Mouse (Mus musculus) forebrain, embryonic 14.5 days (tissue): ENCODE measurements around the gene Defb48. TPM values are rescaled to one million over a fixed set of nuclear protein-coding genes. Genes with fewer than 3 reads are reported as not detected.
A peak's percentile ranks its signal among the peaks of the same experiment; 100 is the strongest.

Experiments
- ATAC-seq: fragments of 200-750 bp; cut with Nextera tagmentation; 2 replicates; pipeline ENCODE4 v1.8.0; 2017; ENCODE audit warnings: mild to moderate bottlenecking, moderate library complexity
- DNase-seq: peaks from one replicate; pipeline ENCODE4 v3.0.0-alpha.2; 2015; ENCODE audit warnings: low spot score
- H3K27ac ChIP-seq: fragments of 300-500 bp; sonication (generic); 2 replicates; pipeline ENCODE4 v1.5.1; 2014; ENCODE audit warnings: low read depth, mild to moderate bottlenecking, control low read depth, low read length, moderate library complexity
- H3K27me3 ChIP-seq: fragments of 300-500 bp; sonication (generic); replicated peaks from 2 replicates; pipeline ENCODE4 v1.6.1; 2014; ENCODE audit warnings: low read length, control low read depth, mixed read lengths; ENCODE audit not compliant: control insufficient read depth, insufficient read depth
- H3K36me3 ChIP-seq: fragments of 300-500 bp; sonication (generic); 2 replicates; pipeline ENCODE4 v1.6.1; 2014; ENCODE audit warnings: low read length, control low read depth; ENCODE audit not compliant: control insufficient read depth, insufficient read depth
- H3K4me1 ChIP-seq: fragments of 300-500 bp; sonication (generic); 2 replicates; pipeline ENCODE4 v1.6.1; 2014; ENCODE audit warnings: antibody characterized with exemption, low read length, control low read depth; ENCODE audit not compliant: control insufficient read depth, insufficient read depth
- H3K4me2 ChIP-seq: fragments of 300-500 bp; sonication (generic); 2 replicates; pipeline ENCODE4 v1.6.1; 2014; ENCODE audit warnings: mild to moderate bottlenecking, control low read depth, low read length
- H3K4me3 ChIP-seq: fragments of 300-500 bp; sonication (generic); 2 replicates; pipeline ENCODE4 v1.5.1; 2014; ENCODE audit warnings: low read depth, low read length, control low read depth
- H3K9ac ChIP-seq: fragments of 300-500 bp; sonication (generic); 2 replicates; pipeline ENCODE4 v1.6.1; 2014; ENCODE audit warnings: mild to moderate bottlenecking, low read length, control low read depth, moderate library complexity
- H3K9me3 ChIP-seq: fragments of 300-500 bp; sonication (generic); replicated peaks from 2 replicates; pipeline ENCODE4 v1.6.1; 2016; ENCODE audit warnings: low read length, control low read depth, mixed read lengths; ENCODE audit not compliant: control insufficient read depth
- WGBS: fragments of 180-500 bp; shearing (Covaris S2); extraction: QIAGEN DNeasy Blood & Tissue Kit; methylation state at CpG from one replicate; pipeline ENCODE4 v1.1.7; 2014; 5-methylcytosine and 5-hydroxymethylcytosine counted together
- polyA plus RNA-seq: library from polyadenylated mRNA; unstranded; fragments of >200 nt; fragmentation: Nextera tagmentation; extraction: Ambion mirVana; gene quantifications from 2 replicates; pipeline ENCODE4 v1.2.1, GENCODE M21; 2014

Gene Defb48
- polyA plus RNA-seq, 1 experiment from 2014 or later, result not detected

DNA sequence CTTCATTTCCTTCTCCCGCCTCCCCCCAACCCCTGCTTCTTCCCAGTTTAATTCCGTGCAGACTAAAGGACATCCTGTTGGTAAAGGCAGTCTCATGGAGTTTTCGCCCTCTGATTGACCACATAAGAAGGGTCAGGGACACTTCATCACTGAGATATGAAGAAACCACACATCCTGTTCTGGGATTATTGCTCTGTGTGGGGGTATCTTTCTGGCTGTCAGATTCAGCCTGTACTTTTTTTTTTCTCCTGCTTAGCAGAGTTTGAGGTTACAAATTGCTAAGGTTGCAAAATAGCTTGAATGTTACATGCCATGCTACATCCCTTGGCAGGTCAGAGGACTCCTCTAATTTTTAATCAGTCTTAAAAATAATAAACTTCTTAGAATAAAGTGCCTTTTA, 7.0 kb upstream of the Defb48 start:
- Histone ChIP-seq H3K27me3 (no peaks in the 10 kb centered on the region), H3K9ac (no peak overlapping the region), H3K9me3 (no peaks in the 10 kb centered on the region), H3K4me1 (no peaks in the 10 kb centered on the region), H3K36me3 (no peaks in the 10 kb centered on the region), H3K27ac (no peak overlapping the region), H3K4me3 (no peak overlapping the region), H3K4me2 (no peak overlapping the region)
- DNase-seq (no peak), ATAC-seq (no peak)
- 73% methylated on average over 3 of the region's 3 CpGs for WGBS

DNA sequence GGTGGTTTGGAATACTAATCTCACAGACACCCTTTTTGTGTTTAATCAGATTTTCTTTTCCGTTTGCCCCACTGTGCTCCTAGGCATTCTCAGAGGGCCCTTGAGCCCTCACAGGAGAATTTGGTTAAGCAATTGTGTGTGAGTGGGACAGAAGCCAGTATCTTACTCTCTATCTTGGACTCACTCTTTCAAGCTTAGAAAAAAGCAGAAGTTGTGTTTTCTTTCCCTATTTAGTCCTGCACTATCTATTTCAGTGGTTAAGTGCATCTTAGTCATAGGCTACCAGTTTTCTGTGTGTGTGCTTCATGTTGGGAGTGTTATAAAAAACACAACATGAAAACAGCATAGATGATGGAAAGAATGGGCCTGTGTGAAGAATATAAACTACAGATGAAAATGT, 4.5 kb downstream of the Defb48 start:
- Histone ChIP-seq H3K36me3 (no peaks in the 10 kb centered on the region), H3K4me1 (no peaks in the 10 kb centered on the region), H3K4me3 (no peak overlapping the region), H3K9ac (no peak overlapping the region), H3K4me2 (no peak overlapping the region), H3K27me3 (no peaks in the 10 kb centered on the region), H3K27ac (no peak overlapping the region), H3K9me3 (no peaks in the 10 kb centered on the region)
- DNase-seq (no peak), ATAC-seq (no peak)
- 68% methylated on average over 1 of the region's 1 CpGs for WGBS

DNA sequence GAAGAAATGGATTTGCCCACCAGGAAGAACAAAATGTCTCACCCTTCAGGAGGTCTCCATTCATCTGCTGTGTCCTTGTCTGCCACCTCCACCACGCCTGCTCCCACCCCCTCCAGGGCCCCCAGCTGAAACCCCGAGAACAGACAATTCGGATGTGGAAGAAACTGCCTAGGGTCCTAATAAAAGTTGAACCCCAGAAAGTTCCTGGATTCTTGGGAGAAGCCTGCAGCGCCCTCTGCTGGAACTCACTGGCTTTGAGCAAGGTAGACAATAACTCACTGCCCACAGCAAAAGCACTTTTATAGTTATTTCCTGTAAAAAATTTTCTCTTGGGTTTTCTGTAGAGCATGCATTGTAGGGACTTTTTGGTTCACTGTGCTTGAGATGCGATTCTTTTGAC, 9.3 kb downstream of the Defb48 start:
- peak; percentile 65 for DNase-seq
- H3K9me3 ChIP-seq, result no peaks in the 10 kb centered on the region
- H3K36me3 ChIP-seq, result no peaks in the 10 kb centered on the region
- WGBS, result 7% methylated on average over 5 of the region's 5 CpGs
- H3K27me3 ChIP-seq, result no peaks in the 10 kb centered on the region
- no peak overlapping the region for H3K4me3 ChIP-seq
- no peak for ATAC-seq
- H3K4me2 ChIP-seq, result no peak overlapping the region
- no peak overlapping the region for H3K9ac ChIP-seq
- H3K27ac ChIP-seq, result no peak overlapping the region
- no peaks in the 10 kb centered on the region for H3K4me1 ChIP-seq

DNA sequence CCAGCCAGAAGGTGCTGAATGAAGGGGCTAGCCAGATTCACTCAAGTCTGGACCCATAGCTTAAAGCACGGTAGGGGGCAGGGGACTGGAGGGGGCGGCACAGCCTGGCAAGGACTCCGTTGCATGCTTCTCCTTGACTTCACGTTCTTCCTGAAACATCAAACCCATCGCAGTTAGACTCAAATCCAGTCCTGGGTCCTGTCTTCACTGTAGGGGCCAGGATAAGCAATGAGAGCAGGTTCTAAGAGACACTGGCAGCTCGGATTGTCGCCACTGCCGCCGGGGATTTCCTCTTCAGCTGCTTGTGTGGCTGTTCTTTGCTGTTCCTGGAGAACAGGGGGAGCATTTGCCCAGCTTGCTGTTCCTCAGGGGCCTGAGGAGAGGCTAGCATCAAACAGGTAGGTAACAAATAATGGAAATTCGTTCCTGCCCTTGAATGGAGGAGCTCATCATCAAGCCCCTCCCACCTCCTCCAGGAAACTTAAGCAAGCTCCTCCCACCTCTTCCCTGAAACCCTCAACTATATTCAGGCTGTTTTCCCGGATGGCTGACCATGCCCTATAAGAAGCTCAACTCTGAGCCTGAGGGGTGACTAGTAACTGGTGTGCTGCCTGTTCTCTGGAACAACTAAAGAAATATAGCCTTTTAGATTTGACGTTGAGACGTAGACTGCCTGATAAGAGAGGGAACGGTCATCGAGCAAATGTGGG, 18.3 kb downstream of the Defb48 start:
- Histone ChIP-seq H3K36me3 (no peaks in the 10 kb centered on the region), H3K9me3 (no peaks in the 10 kb centered on the region), H3K4me1 (peaks cover 4% of the 10 kb centered on the region), H3K4me2 (peak overlapping the region; percentile 44), H3K27ac (no peak overlapping the region), H3K27me3 (no peaks in the 10 kb centered on the region), H3K9ac (peak overlapping the region; percentile 48; the same call in 1 of the 2 replicates), H3K4me3 (peak overlapping the region; percentile 16; the same call in 1 of the 2 replicates)
- DNase-seq, result peak; percentile 20
- no peak for ATAC-seq
- WGBS, result 28% methylated on average over 15 of the region's 15 CpGs

DNA sequence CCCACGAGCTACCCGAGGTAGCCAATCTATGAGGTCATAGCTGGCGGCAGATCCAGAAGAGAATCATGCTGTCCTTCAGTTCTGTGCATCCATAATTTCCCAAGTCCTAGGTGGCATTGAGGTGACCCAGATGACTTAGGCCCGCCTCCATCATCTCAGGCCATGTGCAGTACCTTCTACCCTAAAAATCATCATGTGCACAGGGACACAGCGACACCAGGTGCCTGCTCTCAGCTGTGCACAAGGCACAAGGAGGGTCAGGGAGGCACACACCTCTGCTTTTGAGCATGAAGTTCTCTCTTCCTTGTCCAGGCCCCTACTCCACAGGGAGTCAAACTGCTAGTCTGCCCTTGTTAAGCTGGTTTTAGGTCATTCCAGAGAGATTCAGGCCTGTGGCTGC, 19.0 kb downstream of the Defb48 start:
- Histone ChIP-seq H3K9me3 (no peaks in the 10 kb centered on the region), H3K4me3 (no peak overlapping the region), H3K36me3 (no peaks in the 10 kb centered on the region), H3K27ac (no peak overlapping the region), H3K27me3 (no peaks in the 10 kb centered on the region), H3K4me2 (no peak overlapping the region), H3K4me1 (peaks cover 4% of the 10 kb centered on the region), H3K9ac (no peak overlapping the region)
- DNase-seq (no peak), ATAC-seq (no peak)
- WGBS, result 86% methylated on average over 5 of the region's 5 CpGs

DNA sequence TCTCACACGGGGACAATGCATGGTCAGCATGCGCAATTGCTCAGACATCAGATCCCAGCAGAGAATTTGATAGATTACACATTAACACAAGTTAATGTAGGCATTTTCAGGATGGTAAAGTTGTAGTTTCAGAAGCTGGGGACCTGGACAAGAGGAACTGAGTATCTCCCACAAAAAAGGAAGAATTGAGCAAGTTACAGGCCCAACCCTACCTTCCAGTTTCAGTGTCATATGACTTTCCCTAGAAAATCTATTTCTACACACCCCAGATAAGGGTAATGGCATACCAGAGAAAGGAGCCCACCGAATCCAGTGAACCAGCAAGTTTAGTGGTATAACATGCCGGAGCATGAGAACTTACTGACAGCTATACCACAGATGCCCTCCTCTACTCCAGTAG, 20.7 kb downstream of the Defb48 start:
- Histone ChIP-seq H3K4me3 (no peak overlapping the region), H3K9me3 (no peaks in the 10 kb centered on the region), H3K4me2 (no peak overlapping the region), H3K36me3 (0 out of 2 replicates have a peak, but pooled peaks cover 3% of the 10 kb centered on the region), H3K27me3 (no peaks in the 10 kb centered on the region), H3K9ac (no peak overlapping the region), H3K27ac (no peak overlapping the region), H3K4me1 (peaks cover 4% of the 10 kb centered on the region)
- ATAC-seq (no peak), DNase-seq (no peak)
- 83% methylated on average over 4 of the region's 4 CpGs for WGBS

GRCm38 (mm10) chr14:62956091-62956490, 28.2 kb downstream of the Defb48 start:
- no peaks in the 10 kb centered on the region for H3K9me3 ChIP-seq
- no peak overlapping the region for H3K4me2 ChIP-seq
- peaks cover 54% of the 10 kb centered on the region for H3K36me3 ChIP-seq
- H3K27me3 ChIP-seq, result no peaks in the 10 kb centered on the region
- 90% methylated on average over 9 of the region's 9 CpGs for whole genome bisulfite sequencing
- no peak overlapping the region for H3K4me3 ChIP-seq
- no peak overlapping the region for H3K27ac ChIP-seq
- H3K9ac ChIP-seq, result no peak overlapping the region
- no peaks in the 10 kb centered on the region for H3K4me1 ChIP-seq
- no peak for DNase-seq
- ATAC-seq, result no peak

- WGBS, result 90% methylated on average over 3 of the region's 3 CpGs
- no peak for DNase-seq
- no peak for ATAC-seq
These were observed 37.5 kb downstream of the Defb48 start for GRCm38 (mm10) chr14:62946794-62947193.

GRCm38 (mm10) chr14:62940383-62941074, 43.8 kb downstream of the Defb48 start:
- Histone ChIP-seq H3K27ac (no peak overlapping the region), H3K4me2 (no peak overlapping the region), H3K4me3 (no peak overlapping the region), H3K36me3 (peaks cover 15% of the 10 kb centered on the region; the same call in 1 of the 2 replicates), H3K9me3 (no peaks in the 10 kb centered on the region), H3K27me3 (no peaks in the 10 kb centered on the region), H3K9ac (no peak overlapping the region), H3K4me1 (no peaks in the 10 kb centered on the region)
- no peak for DNase-seq
- WGBS, result 89% methylated on average over 14 of the region's 14 CpGs
- ATAC-seq, result no peak

More at GRCm38 (mm10) chr14:62946794-62947193, 37.5 kb downstream of the Defb48 start:
- H3K4me3 ChIP-seq, result no peak overlapping the region
- no peak overlapping the region for H3K27ac ChIP-seq
- peaks cover 20% of the 10 kb centered on the region; the same call in 1 of the 2 replicates for H3K36me3 ChIP-seq
- no peak overlapping the region for H3K9ac ChIP-seq
- no peaks in the 10 kb centered on the region for H3K4me1 ChIP-seq
- no peak overlapping the region for H3K4me2 ChIP-seq
- H3K27me3 ChIP-seq, result no peaks in the 10 kb centered on the region
- no peaks in the 10 kb centered on the region for H3K9me3 ChIP-seq
